Mouse (Mus musculus) testis, adult 2 months (tissue): ENCODE measurements around the gene Entpd7.

Experiments
- CTCF ChIP-seq: fragments of 200-500 bp; IDR thresholded peaks from 2 replicates; pipeline ENCODE4 v1.5.1; 2012; ENCODE audit warnings: low read depth, mild to moderate bottlenecking, inconsistent platforms, low read length, moderate library complexity; ENCODE audit not compliant: control insufficient read depth, insufficient read depth, insufficient replicate concordance
- POLR2A ChIP-seq: fragments of 200-500 bp; IDR thresholded peaks from 2 replicates; pipeline ENCODE4 v1.6.1; 2012; ENCODE audit warnings: low read depth, mild to moderate bottlenecking, inconsistent platforms, low read length, moderate library complexity; ENCODE audit not compliant: control insufficient read depth

- TF ChIP-seq CTCF: no peak
- no peak for TF ChIP-seq POLR2A
Measured at GRCm38 (mm10) chr19:43750008-43750407, 60.5 kb downstream of the Entpd7 start.
